Mouse (Mus musculus) heart, postnatal 10 days (tissue): ENCODE measurements around the gene Acadvl. TPM values are rescaled to one million over a fixed set of nuclear protein-coding genes. Genes with fewer than 3 reads are reported as not detected.

Source experiments
- DNase-seq, 2 experiments: peaks; one replicate each; pipeline ENCODE4 v3.0.0; 2021
- intact Hi-C: fragments of 180-260 bp; cut with DNase I; formaldehyde crosslinking; loops from one replicate; pipeline ENCODE4 v1.15.1; 2025
- total RNA-seq, 2 experiments: library from RNA; stranded (reverse); gene quantifications; 2 replicates each; pipeline ENCODE4 v1.2.3; 2021

Gene Acadvl
- 1,000 to 10,000 TPM; 1,260 to 1,282 TPM for total RNA-seq

DNA sequence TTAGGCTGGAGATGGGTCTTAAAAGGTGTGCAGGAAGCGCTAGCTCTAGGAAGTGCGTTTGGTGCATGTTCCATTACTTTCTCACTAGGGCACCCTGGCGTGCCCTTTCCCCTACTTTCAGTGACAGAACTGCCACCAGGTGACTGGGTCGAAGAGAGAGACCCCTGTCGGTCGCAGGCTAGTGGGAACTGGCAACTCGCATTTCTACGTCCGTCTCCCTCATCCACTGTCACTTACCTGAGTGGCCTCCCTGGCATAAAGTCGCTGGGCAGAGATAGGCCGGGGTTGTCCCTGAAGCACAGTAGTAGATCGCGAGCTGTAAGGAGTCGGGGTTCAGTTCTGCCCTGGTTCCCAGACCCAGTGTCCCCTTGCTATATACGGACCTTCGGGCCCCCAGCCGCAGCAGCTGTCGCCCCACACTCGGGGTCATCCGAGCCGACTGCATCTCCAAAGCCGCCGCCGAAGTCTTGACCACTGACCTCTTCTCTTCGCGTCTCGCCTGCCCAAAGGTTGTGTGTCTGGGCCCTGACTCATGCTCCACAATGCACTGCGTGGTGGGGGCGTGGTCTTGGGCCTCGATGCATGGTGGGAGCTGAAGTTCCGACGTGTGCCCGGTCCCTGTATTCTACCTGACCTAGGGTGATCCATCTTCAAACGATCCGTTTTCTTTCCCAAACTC is at the start of gene Acadvl:
Gene Acadvl, minus strand, starts transcription at position 532 of the 679 bp plus-strand sequence.
- peak; percentile 91 to 93 for DNase-seq
- intact Hi-C loops, result no loop called here

DNA sequence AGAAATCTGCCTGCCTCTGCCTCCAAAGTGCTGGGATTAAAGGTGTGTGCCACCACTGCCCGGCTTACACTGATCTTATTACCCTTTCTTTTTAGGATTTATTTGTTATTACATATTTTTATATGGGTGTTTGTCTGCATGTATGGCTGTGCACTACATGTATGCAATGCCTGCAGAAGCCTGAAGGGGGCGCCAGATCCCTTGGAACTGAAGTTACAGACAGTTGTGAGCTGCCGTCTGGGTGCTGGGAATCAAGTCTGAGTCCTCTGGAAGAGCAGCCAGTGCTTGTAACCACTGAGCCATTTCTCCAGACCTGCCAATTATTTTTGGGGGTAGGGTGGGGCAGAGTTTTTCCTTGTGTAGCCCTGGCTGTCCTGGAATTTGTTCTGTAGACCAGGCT is 47.8 kb upstream of the Acadvl start:
- DNase-seq, result no peak
- intact Hi-C loops, result no loop called here

DNA sequence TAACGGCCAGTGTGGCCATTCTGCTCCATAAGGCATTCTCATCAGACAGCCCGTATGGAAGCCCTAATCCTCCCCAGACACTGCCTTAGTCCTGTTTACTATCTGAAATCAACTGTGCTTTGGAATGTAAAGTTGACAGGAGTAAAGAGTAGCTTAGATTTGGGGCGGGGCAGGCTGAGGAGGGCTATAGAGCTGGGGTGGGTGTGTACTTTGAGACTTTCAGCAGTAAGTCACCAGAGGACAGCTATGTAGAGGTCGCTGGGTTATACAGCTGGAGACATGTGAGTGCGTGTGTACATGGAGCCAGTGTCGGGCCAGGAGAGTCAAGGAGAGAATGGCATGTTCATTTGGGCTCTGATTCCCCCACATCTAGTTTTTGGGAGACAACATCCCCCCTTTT is 44.7 kb upstream of the Acadvl start:
- intact Hi-C loops, result no loop called here
- no peak for DNase-seq

- no peak for DNase-seq
- intact Hi-C loops, result no loop called here
Measured at GRCm38 (mm10) chr11:70057805-70058204, 42.6 kb upstream of the Acadvl start.

DNA sequence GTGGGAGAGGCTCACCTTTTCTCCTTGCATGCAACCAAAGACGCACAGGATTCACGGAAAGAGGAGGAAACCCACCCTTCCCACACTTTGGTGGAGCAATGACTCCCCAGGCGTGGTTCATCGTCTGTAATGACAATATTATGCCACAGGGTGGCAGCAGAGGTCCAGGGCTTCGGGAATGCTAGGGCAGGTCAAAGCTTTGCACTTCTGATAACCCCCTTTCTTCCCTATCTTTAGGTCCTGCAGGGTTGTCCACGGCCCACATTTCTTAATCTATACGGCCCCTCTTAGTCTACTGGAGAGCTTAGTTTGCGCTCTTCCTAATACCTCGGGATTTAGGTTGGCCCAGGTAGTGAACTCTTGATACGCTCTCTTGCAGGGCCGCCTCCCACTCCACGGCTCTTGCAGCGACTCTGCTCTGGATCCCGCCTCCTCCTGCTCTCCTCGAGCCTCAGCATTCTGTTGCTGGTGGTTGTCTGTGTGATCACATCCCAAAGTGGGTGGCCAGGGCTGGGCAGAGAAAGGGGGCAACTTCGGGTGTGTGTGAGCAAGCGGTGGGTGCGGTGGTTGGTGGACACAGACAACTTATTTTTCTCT is 40.5 kb upstream of the Acadvl start:
- intact Hi-C loops, result loop anchor here (1.0 kb wide), 2 partner anchors 146 to 158 kb away; no protein-coding TSS in a partner anchor
- peak; percentile 80 to 90 for DNase-seq

GRCm38 (mm10) chr11:70053898-70054570 is 38.8 kb upstream of the Acadvl start, which contains the start of gene Asgr1:
TSS of gene Asgr1 (plus strand) at chr11:70054085.
- intact Hi-C loops, result no loop called here
- DNase-seq, result no peak

DNA sequence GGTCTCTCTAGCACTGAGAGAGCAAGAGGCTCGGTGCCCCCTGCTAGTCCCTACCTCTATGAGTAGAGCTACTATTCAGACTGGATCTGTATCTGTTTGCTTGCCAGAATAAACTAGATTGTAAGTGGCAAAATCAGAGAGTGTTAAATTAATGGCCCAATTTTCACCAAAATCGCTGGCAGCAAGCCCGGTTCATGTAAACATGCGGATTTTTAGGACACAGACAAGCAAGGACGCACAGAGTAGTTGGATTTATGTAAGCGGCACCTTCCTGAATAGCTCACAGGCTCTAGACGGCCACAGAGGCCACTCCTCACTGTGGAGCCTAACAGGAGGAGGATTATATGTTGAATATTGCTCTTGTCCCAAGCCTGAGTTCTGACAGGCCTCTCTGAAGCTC is 37.9 kb upstream of the Acadvl start:
- DNase-seq, result no peak
- intact Hi-C loops, result no loop called here

DNA sequence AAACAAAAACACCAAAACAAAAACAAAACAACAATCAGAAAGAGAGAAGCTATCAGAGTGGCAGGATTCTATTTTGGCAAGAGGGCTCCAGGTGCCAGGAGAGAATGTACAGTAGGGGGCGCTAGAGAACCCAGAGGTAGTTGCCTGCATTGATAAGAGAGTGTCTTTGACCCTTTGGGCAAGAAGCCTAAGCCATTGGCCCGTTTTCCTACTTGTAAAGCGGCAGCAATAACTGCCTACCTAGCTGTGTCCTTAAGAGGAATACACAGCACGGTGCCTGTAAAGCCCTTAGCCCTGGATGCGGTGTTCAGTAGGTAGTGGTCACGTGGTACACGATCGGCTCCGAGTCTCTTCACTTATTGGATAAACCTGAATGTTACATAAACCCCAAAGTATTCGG is 34.6 kb upstream of the Acadvl start:
- DNase-seq, result no peak
- intact Hi-C loops, result no loop called here

GRCm38 (mm10) chr11:70049366-70049765 is 34.2 kb upstream of the Acadvl start:
- DNase-seq, result no peak
- intact Hi-C loops, result no loop called here

- intact Hi-C loops, result no loop called here
Measured at GRCm38 (mm10) chr11:70045435-70045834, 30.2 kb upstream of the Acadvl start.

DNA sequence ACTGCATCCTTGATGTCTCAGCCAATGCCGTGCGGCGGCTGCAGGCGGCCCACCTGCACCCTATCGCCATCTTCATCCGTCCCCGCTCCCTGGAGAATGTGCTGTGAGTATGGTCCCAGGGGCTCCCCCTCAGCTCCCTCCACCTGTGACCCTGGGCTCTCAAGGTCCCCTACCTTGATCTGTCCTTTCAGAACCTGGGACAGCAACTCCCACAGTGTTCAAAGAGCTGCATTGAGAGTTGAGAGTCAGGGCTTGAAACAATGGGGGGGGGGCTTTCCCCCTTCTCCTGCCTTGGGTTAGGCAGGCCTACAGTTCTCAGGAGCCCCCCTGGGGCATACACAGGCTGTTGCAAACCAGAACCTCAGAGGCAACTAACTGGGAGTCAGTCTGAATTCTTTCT is 28.5 kb upstream of the Acadvl start:
- DNase-seq, result no peak

More at GRCm38 (mm10) chr11:70045435-70045834, 30.2 kb upstream of the Acadvl start:
- no peak for DNase-seq

GRCm38 (mm10) chr11:70042309-70043085 is 27.3 kb upstream of the Acadvl start:
- intact Hi-C loops, result no loop called here
- no peak for DNase-seq

More for the DNA sequence above, 28.5 kb upstream of the Acadvl start:
- intact Hi-C loops, result no loop called here

DNA sequence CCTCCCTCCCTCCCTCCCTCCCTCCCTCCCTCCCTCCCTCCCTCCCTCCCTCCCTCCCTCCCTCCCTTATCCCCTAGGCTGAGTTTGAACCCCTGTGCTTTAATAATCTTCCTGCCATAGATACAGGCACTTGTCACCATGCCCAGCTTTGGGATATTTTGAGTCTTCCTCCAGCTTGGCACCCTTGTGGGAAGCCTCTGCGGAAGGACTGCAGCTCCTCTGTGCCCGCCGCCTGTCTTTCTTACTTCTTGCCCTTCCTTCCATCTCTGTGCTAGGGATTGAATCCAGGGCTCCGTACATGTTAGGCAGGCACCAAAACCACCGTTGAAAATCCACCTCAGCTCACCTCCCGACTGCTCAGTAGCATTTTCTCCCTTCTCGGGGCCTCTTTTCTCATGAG is 25.0 kb upstream of the Acadvl start:
- intact Hi-C loops, result no loop called here
- no peak for DNase-seq

DNA sequence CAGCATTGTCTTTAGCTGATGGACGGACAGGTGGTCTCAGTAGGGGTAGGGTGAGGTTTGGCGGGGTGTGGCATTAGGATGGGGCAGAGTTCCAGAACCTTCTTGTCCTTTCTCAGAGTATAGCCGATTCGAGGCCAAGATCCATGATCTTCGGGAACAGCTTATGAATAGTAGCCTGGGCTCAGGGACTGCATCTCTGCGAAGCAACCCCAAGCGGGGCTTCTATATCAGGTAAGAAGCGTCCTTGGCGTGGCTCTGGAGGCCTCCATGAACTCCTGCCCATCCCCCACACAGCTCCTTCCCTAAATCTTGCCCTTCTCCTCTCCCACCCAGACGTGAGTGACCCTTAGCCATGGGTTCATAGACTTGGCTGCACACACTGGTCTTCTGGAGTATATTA is 24.4 kb upstream of the Acadvl start:
- intact Hi-C loops, result no loop called here
- DNase-seq, result no peak

DNA sequence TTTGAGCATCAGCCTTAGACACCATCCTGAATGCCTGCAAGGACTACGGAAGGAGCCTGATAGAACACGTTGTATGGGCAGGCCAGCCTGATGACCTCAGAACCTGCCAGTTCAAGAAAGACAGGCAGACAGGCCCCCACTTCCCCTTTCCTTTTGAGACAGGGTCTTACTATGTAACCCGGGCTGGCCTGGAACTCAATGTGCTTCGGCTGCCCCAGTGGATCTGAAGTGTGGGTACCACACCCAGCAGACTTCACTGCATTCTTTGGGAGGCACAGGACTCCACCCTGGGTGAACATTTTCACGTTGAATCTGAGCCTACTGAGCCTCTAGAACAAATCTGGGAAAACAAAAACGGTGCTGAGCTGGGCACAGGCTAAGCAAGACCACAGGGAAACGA is 23.0 kb upstream of the Acadvl start:
- intact Hi-C loops, result no loop called here
- DNase-seq, result no peak

GRCm38 (mm10) chr11:70031321-70031670 is 16.1 kb upstream of the Acadvl start:
- no peak for DNase-seq
- intact Hi-C loops, result no loop called here

DNA sequence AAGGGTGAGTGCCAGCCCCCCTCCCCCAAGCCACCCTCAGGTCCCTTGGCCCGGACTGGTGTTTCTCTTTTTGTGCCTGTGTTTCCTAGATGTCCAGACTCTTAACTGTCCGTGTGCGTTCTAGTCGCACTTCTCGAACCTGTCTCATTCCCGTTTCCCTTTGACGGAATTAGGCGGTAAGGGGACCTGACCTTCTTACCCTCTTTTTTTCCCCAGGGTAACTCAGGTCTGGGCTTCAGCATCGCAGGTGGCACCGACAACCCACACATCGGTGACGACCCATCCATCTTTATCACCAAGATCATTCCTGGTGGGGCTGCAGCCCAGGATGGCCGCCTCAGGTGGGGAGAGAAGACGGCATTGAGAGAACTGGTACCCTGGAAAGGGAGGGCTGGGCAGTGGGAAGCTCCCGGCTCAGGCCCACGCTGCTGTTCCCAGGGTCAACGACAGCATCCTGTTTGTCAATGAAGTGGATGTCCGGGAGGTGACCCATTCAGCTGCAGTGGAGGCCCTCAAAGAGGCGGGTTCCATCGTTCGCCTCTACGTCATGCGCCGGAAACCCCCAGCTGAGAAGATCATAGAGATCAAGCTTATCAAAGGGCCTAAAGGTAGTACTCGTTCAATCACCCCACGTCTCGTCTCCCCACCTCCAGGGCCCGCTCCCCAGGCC is 15.6 kb upstream of the Acadvl start:
- intact Hi-C loops, result no loop called here
- no peak for DNase-seq

- intact Hi-C loops, result no loop called here
- DNase-seq, result no peak
Measured at GRCm38 (mm10) chr11:70029829-70030550, 14.8 kb upstream of the Acadvl start.

- peak; percentile 84 to 87 for DNase-seq
- intact Hi-C loops, result no loop called here
Measured at GRCm38 (mm10) chr11:70029130-70029801, 14.1 kb upstream of the Acadvl start.
